Mouse (Mus musculus) kidney, adult 8-10 months (tissue): ENCODE results near the gene Cldn15.
A peak's percentile ranks its signal among the peaks of the same experiment; 100 is the strongest.

ENCODE experiments used
- DNase-seq, 2 experiments: peaks; one replicate each; pipeline ENCODE4 v3.0.0; 2022

Gene Cldn15

GRCm38 (mm10) chr5:136950521-136950920 is 15.9 kb upstream of the Cldn15 start:
- DNase-seq = no peak

GRCm38 (mm10) chr5:136952153-136952552 is 14.3 kb upstream of the Cldn15 start:
- no peak for DNase-seq

GRCm38 (mm10) chr5:136953015-136953414 is 13.4 kb upstream of the Cldn15 start, which contains the start of gene Fis1:
Gene Fis1 (plus strand): TSS chr5:136953275.
- DNase-seq = peak; percentile 97 to 98

- DNase-seq = peak; percentile 60 to 68
Measured at GRCm38 (mm10) chr5:136953440-136953951, 12.9 kb upstream of the Cldn15 start.

- DNase-seq = no peak
Measured at GRCm38 (mm10) chr5:136955622-136956021, 10.8 kb upstream of the Cldn15 start.

GRCm38 (mm10) chr5:136957250-136957649 is 9.2 kb upstream of the Cldn15 start:
- no peak for DNase-seq

- peak; percentile 85 to 91 for DNase-seq
Measured at GRCm38 (mm10) chr5:136958991-136959605, 7.3 kb upstream of the Cldn15 start.

- peak; percentile 72 to 81 for DNase-seq
Measured at GRCm38 (mm10) chr5:136960053-136960452, 6.4 kb upstream of the Cldn15 start.

GRCm38 (mm10) chr5:136961334-136961982 is 5.0 kb upstream of the Cldn15 start:
- DNase-seq = peak in 1 of 2 experiments; percentile 42

GRCm38 (mm10) chr5:136961983-136962461 is 4.4 kb upstream of the Cldn15 start:
- peak; percentile 90 to 93 for DNase-seq

GRCm38 (mm10) chr5:136962501-136962900 is 3.9 kb upstream of the Cldn15 start:
- peak; percentile 77 to 88 for DNase-seq

- DNase-seq = no peak
Measured at GRCm38 (mm10) chr5:136962966-136963540, 3.4 kb upstream of the Cldn15 start.

- no peak for DNase-seq
Measured at GRCm38 (mm10) chr5:136965210-136965609, 1.2 kb upstream of the Cldn15 start.

- peak; percentile 47 to 54 for DNase-seq
Measured at GRCm38 (mm10) chr5:136965686-136966085, 730 bp upstream of the Cldn15 start.

GRCm38 (mm10) chr5:136966861-136967455 is 542 bp downstream of the Cldn15 start:
- peak in 1 of 2 experiments; percentile 46 for DNase-seq

- peak; percentile 84 to 87 for DNase-seq
Measured at GRCm38 (mm10) chr5:136967592-136967991, 1.2 kb downstream of the Cldn15 start.

- DNase-seq = peak; percentile 78 to 85
Measured at GRCm38 (mm10) chr5:136970703-136971102, 4.3 kb downstream of the Cldn15 start.

GRCm38 (mm10) chr5:136973670-136974069 is 7.3 kb downstream of the Cldn15 start:
- no peak for DNase-seq

GRCm38 (mm10) chr5:136977769-136978168 is 11.4 kb downstream of the Cldn15 start:
- DNase-seq = no peak

GRCm38 (mm10) chr5:136979762-136980161 is 13.3 kb downstream of the Cldn15 start:
- no peak for DNase-seq

- no peak for DNase-seq
Measured at GRCm38 (mm10) chr5:136980974-136981373, 14.6 kb downstream of the Cldn15 start.

GRCm38 (mm10) chr5:136982338-136982930 is 16.0 kb downstream of the Cldn15 start:
- DNase-seq = peak in 1 of 2 experiments; percentile 50

GRCm38 (mm10) chr5:136984828-136985227 is 18.4 kb downstream of the Cldn15 start:
- DNase-seq = no peak
